Mouse (Mus musculus) MEL-GATA-1-ER (cell line): ENCODE results near the gene Lyve1.
A peak's percentile ranks its signal among the peaks of the same experiment; 100 is the strongest.
"Not testable (repeated sequence)": the region's sequence is repeated elsewhere in the genome, so short reads cannot be mapped to it uniquely, and the experiment has no call there.

ENCODE experiments used
- DNase-seq: peaks from one replicate; pipeline ENCODE4 v3.0.0-alpha.2; 2012; ENCODE audit warnings: low read depth; ENCODE audit errors: extremely low read depth

Gene Lyve1

DNA sequence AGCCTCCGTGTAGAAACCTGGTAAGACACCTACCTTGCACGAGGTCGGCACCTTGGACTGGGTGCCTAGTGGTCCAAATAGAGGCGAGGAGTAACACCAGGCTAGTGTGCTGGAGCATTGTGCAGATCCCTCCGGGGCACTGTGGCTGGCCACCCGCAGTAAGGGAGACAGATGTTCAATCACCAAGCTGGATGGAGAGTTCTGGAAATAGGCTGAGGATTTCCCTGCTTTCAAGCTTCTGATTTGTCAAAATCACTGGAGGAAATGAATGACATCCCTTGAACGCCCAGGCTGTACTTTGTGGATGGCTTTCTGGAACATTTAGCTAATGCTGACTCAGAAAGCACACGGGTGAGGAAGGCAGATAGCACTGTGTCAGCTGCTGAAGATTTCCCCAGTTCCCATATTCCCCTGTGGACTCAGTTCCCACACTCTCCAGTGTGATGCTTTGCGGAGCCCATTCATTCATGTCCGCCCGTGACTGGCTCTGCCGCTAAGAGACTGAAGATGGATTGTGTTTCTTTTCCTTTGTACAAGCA, at the start of gene Lyve1:
Gene Lyve1, minus strand, starts transcription at position 489 of the 539 bp plus-strand sequence.
- no peak for DNase-seq

- DNase-seq, result peak; percentile 74
These were observed 45.4 kb upstream of the Lyve1 start for GRCm38 (mm10) chr7:110908209-110909144.

- DNase-seq, result no peak
These were observed 43.5 kb upstream of the Lyve1 start for GRCm38 (mm10) chr7:110906566-110906965.

- DNase-seq, result no peak
These were observed 40.2 kb upstream of the Lyve1 start for GRCm38 (mm10) chr7:110903226-110903625.

- DNase-seq, result no peak
These were observed 34.2 kb upstream of the Lyve1 start for GRCm38 (mm10) chr7:110897202-110897601.

DNA sequence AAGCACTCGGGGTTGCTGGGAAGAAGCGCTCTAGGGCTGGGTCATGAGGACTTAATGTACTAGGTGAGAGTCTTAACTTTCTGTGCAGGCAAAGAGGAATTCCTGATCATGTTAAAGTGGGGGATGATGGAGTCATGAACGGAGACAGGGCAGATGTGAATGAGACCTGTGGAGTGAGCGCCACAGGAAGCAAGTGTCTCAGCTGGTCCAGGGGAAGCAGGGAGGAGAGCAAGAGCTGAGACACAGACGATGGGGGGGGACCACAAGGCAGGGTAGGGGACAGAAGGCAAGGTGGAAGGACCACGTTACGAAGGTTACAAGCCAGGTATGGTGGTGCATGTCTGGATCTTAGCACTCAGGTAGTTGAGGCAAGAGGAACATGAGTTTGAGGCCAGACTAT, 33.4 kb upstream of the Lyve1 start:
- DNase-seq, result no peak

DNA sequence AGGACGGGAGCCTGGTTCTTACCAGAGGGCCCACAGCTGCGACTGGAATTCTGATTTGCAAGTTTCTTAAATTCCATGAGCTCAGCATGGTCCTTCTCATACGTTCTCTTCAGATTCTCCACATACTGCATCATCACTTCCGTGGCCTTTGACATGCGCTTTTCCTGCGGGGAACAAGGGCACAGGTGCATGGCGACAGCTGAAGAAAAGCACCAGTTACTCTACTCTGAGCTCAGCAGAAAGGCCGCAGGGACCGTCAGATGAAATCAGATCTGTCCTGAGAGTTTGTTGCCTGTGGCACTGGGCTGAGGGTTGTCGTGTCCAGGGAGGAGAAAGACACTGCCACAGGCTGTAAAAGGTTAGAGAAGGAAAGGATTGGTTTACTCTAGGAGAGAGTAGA, 32.7 kb upstream of the Lyve1 start:
- not testable (repeated sequence) for DNase-seq

- no peak for DNase-seq
These were observed 31.6 kb upstream of the Lyve1 start for GRCm38 (mm10) chr7:110894673-110895072.

GRCm38 (mm10) chr7:110893943-110894610, 31.0 kb upstream of the Lyve1 start:
- DNase-seq, result no peak

GRCm38 (mm10) chr7:110891501-110891986, 28.5 kb upstream of the Lyve1 start:
- no peak for DNase-seq

DNA sequence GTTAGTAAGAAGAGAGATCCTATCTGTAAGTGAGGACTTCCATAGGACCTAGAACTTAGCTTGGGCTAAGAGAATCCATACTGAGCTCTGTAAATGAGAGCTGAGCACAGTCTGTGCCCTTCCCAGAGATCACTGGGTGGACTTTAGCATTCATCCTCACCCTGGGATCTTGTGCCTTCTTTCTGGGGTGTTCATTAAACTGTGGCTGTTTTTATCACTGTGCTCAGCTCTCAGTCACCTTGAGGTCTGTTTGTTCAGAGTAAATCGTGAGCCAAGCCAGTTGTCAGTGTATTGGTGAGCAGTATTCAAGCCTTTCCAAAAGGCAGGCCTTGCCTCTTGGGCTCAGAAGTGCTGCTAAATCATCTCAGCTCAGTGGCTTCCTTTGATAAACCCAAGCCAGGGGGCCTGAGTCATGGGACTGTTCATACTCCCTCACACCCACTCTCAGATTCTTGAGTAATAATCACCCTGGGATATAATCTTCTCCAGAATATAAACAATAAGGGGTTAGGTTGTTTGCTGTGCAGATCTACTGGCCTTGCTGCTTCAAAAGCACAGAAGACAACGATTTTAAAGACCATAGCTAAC, 18.8 kb upstream of the Lyve1 start:
- DNase-seq, result no peak

GRCm38 (mm10) chr7:110878028-110878427, 15.0 kb upstream of the Lyve1 start:
- DNase-seq, result no peak

- no peak for DNase-seq
These were observed 13.9 kb upstream of the Lyve1 start for GRCm38 (mm10) chr7:110876965-110877364.

- DNase-seq, result no peak
These were observed 5.8 kb upstream of the Lyve1 start for GRCm38 (mm10) chr7:110868807-110869206.

GRCm38 (mm10) chr7:110867116-110867515, 4.1 kb upstream of the Lyve1 start:
- DNase-seq, result no peak

DNA sequence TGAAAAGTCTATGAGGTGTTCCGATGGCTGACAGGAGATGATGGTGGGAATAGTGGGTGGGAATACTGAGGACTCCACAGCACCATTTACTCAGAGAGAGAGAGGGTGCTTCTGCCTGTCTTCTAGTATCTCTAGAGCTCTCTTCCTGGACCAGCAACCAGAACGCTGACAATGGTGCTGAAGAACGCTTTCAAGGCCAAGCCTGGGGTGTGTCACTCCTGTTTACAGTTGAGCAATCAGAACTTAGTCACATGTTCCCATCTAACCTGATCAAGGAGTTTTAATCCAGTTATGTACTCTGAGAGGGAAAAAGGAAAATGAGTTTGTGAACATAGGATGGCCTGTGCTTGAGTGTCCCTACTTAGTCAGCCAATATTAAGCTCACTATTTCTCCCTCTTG, 3.0 kb upstream of the Lyve1 start:
- no peak for DNase-seq

- DNase-seq, result no peak
These were observed 2.5 kb upstream of the Lyve1 start for GRCm38 (mm10) chr7:110865570-110865969.

GRCm38 (mm10) chr7:110865038-110865437, 2.0 kb upstream of the Lyve1 start:
- DNase-seq, result no peak

GRCm38 (mm10) chr7:110860129-110860528, 2.9 kb downstream of the Lyve1 start:
- DNase-seq, result peak; percentile 43

DNA sequence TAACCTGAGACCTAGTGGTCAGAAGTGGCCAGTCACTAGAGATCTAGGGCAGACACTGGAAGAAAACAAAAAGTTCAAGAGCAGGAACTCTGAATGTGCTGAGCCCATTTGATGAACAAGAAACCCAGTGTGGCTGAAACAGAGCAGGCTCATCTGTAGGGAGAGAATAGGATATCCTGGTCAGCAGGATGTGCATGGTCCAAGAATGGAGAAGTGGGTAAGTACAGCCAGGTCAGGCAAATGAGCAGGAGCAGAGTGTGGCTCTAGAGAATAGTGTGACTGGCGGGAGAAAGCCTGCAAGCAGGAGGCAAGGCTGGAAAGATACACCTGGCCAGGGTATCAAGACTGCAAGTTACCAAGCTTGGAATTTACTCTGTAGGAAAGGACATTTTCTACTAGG, 7.4 kb downstream of the Lyve1 start:
- no peak for DNase-seq

DNA sequence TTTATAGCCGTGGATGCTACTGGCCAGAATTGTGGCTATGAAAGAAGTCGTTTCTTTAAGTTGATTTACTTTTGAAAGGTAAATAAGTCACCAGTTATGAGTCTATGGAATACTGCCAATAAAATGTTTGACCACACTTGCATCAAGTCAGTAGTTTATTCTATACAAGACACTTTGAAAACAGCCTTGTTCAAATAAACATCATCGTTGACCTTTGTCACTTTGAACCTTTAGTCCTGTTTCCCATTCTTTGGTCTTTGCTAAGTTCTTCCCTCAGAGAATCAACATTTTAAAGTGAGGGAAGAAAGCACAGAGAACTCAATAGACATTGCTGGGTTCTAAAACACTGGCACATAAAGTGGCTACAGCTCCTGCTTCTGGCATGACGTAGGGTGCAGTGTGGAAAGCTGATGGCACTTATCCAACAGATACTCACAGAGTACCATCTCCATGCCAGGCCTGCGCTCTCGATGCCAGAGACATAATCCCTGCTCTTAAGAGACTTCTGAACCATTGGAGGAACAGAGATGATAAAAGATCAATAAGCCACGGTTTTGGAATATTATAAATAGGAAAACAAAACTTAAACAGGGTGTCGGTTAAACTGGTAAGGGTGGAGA, 8.0 kb downstream of the Lyve1 start:
- DNase-seq, result no peak
